Mouse (Mus musculus) kidney, postnatal 4 days (tissue): ENCODE data around the gene Ghr.
A peak's percentile ranks its signal among the peaks of the same experiment; 100 is the strongest.

Experiments used
- DNase-seq, 2 experiments: peaks; one replicate each; pipeline ENCODE4 v3.0.0; 2021; ENCODE audit warnings: mixed read lengths in 2 of 2

Ghr gene

GRCm38 (mm10) chr15:3582807-3583636 is at the start of gene Ghr:
TSS of gene Ghr (minus strand) at chr15:3583492.
- peak; percentile 88 to 93 for DNase-seq

DNA sequence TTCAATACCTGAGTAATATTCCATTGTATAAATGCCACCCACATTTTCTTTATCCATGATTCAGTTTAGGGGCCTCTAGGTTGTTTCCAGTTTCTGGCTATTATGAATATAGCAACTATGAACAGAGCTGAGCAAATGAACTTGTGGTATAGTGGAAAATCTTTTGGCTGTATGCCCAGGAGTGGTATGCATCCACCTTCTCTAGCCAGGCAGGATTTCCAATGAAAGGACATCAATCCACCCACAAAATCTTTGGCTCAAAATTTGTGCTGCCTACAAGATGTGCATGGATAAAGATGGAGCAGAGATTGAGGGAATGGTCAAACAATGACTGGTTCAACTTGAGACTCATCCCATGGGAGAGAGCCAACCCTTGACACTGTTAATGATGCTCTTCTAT is 39.5 kb upstream of the Ghr start:
- no peak for DNase-seq

- no peak for DNase-seq
These were observed 37.1 kb upstream of the Ghr start for GRCm38 (mm10) chr15:3620368-3620767.

- DNase-seq: no peak
These were observed 35.0 kb upstream of the Ghr start for GRCm38 (mm10) chr15:3618311-3618710.

- DNase-seq: no peak
These were observed 28.7 kb upstream of the Ghr start for GRCm38 (mm10) chr15:3611961-3612360.

GRCm38 (mm10) chr15:3607951-3608350 is 24.7 kb upstream of the Ghr start:
- DNase-seq: no peak

- no peak for DNase-seq
These were observed 18.8 kb upstream of the Ghr start for GRCm38 (mm10) chr15:3602098-3602486.

DNA sequence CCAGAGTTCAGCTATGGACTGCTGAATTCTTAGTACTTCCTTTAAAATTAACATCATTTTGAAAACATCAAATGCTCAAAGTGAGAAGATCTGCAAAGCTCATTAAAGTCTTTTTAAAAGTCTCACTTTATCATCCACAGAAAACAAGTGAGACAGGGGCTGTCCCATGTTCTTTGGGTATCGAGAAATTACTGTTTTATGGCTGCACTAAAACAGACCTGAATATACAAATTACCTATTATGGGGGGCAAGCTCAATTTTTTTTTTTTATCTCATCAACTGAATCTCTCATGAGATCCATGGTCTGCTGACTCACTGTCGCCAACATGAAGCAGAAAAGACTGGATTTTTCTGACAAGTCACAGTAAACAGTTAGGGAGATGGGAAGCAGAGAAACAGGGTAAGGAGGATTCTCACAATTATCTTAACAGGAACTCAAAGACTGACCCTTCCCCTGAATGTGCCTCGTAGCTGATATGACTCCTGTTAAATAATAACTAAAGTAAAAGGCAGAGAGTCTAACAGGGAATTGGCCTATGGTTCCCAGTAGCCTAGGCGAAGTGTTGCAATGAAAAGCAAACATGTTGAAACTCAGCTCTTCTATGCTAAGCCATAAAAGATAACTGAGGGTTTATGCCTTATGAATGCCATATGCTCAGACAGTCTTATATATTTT is 18.3 kb upstream of the Ghr start:
- no peak for DNase-seq

GRCm38 (mm10) chr15:3587879-3588278 is 4.6 kb upstream of the Ghr start:
- DNase-seq: no peak

GRCm38 (mm10) chr15:3584361-3584760 is 1.1 kb upstream of the Ghr start:
- DNase-seq: peak; percentile 14 to 30

GRCm38 (mm10) chr15:3581861-3582806 is 1.2 kb downstream of the Ghr start:
- DNase-seq: peak; percentile 65 to 79

DNA sequence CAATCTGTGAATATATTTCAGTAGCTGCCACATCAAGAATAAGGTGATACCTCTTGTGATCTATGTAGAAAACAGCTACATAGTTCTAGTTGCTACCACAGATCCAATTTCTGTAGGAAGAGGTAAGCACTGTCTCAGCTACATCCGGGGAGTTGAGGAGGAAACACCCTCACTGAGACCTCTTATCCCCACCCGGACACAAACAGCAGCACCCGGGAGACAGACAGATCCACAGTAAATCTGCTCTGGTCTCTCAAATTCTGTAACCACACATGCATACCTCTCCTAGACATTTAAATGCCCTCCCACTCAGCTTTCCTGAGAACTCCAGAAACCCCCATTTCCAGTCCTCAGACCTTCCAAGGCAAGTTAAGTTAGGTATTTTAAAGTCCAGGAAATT is 2.0 kb downstream of the Ghr start:
- DNase-seq: peak; percentile 4 to 24

GRCm38 (mm10) chr15:3580216-3580615 is 3.1 kb downstream of the Ghr start:
- peak; percentile 9 to 10 for DNase-seq

DNA sequence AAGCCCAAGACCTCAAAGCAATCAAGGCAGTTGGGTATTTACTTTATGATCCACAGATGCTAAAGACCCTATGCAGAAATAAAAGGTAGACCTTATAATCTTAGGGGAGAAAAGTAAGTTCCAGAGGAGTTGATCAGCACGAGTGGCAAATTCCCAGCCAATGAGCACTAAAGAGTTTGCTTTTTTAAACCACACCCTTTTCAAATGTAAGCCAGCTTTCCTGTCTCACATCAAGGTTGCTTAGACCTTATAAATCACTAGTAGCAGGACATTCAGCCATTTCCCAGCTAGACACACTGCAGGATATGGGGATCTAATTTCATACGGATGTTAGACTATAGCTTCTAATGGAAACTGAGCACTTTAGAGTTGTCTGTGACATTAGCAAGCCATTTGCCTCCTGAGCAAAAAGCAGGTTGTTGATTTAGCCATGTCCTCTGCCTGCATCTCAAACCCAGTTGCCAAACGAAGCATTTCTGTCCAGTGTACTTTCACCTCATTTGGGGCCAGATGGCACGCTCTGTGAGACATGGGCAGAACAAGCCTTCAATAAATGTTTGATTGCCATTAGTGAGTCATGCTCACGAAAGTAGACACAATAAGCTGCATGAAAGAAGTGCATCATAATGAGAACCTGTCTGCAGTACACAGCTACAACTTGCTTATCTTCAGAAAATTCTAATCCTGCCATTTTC is 4.9 kb downstream of the Ghr start:
- DNase-seq: peak in 1 of 2 experiments; percentile 24

DNA sequence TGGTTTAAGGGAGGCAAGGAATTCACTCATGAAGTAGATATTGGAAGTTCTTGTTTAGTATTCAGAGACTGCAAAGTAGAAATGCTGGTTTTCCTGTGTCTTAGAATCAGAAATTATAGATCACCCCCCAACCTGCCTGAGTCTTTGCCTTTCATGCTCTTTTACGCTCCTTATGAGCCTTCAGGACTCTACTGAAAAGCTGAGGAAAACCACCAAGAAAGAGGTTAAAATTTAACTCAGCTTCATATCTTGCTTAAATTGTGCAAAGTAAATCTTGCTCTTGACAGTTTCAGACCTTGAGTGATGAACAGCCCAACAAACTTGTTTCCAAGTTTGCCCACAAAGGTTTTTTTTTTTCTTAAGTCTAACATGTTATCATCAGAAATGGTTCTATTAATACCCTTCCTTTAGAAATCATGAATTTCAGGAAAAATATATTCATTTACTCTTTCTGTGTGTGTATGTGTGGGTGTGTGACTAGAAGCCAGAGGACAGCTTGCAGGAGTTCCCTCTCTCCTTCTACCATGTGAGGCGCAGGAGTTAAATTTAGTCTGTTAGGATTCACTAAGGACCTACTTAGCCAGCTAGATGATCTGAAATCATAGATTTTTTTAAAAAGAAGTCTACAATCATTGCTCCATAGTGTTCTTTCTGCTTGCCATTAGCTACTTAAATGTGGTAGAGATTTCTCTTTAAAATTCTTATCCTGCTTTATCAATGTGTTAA is 14.0 kb downstream of the Ghr start:
- no peak for DNase-seq

GRCm38 (mm10) chr15:3564570-3564969 is 18.7 kb downstream of the Ghr start:
- no peak for DNase-seq

DNA sequence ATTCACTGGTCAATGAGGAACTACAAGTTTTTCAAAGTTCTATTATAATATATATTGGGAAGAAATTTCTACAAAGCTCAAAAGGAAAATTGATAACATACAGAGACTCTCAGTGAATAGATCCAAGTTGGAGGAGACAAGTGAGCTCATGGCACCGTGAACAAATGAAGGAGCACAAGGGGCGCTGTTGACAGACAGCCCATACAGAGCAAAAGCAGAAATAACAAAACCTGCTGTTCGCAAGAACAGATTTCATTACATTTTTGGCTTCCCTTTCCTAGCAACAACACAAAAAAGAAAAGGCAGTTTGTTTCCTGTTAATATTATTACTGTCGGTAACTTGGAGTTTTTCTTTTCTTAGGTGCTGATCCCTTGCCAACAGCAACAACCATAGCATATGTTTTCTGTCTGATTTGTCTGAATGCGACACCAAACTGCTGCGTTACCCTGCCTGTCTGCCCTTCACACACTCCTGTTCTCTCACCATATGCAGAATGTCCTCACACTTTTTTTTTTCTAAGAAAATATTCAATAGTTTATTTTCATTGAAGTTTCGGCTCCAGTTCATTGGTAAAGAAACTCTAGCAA is 19.3 kb downstream of the Ghr start:
- peak in 1 of 2 experiments; percentile 6 for DNase-seq

DNA sequence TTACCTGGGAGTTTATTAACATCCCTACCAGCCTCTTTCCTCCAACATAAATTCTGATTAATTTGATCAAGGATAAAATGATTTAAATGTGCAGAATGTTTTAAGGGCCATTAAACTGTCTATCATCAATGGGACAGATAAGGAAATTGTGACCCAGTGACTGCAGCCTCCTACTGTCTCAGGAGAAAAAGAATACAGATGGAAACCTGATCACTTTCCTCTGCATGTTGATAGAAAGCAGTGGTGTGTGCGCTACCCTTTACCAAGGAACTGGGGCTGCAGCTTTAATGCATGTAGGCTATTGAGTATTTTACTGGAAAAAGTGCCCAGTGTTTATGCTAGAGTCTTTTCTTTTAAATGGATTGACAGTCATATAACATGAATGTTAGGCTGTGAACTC is 19.8 kb downstream of the Ghr start:
- DNase-seq: no peak

- DNase-seq: no peak
These were observed 24.8 kb downstream of the Ghr start for GRCm38 (mm10) chr15:3558524-3558923.

DNA sequence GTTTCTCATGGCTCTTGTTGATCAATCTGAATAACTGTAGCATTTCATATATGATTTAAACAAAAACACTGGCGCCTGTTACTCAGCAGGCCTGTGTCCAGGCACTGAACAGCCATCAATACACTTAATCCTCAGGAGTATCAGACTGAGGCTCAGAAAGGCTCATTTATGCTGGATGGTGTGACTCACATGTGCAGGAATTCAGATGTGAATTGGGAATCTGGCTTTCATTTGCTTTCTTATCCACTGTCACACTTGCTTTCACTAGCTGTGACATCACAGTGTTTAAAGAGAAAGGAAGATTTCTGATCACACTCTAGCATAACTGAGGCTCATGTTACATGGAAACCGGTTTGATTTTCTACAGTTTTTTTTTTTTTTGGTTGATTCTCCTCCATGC is 39.0 kb downstream of the Ghr start:
- DNase-seq: no peak

DNA sequence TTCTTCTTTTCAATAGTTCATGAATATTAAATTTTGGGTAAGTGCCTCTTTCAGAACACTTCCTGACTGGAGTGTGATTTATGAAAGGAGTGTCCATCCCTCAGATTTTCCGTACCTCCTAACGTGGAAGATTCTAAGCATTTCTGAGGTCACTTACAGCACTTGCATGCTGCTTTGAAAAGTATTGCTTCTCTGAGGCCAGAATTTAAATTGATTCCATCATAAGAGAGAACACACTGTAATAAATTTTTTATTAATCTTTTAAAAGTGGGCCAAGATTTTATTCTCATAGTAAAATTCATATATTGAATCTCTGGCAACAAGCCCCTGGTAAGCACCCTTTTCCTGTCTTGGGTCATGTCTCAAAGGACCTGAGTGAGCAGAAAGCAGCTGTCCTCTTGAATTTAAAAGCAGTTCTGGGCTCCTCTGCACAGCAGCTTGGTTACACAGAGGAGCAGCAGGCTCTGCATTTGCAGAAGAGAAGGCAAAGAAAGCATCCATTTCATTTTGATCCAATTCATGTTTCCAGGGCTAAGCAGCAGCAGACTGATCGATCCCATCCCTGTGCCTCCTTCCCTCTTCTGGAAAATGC is 46.9 kb downstream of the Ghr start:
- DNase-seq: peak; percentile 21 to 37
